Mouse (Mus musculus): Measurements from ENCODE around the gene Acyp2.
"Not testable (repeated sequence)": the region's sequence is repeated elsewhere in the genome, so short reads cannot be mapped to it uniquely, and the experiment has no call there.

Gene Acyp2

GRCm38 (mm10) chr11:30649001-30649637 is at the start of gene Acyp2:
TSS of gene Acyp2 (minus strand) at chr11:30649587.
- peak; percentile 98 for ATAC-seq (ENCODE audit: low TSS enrichment)

DNA sequence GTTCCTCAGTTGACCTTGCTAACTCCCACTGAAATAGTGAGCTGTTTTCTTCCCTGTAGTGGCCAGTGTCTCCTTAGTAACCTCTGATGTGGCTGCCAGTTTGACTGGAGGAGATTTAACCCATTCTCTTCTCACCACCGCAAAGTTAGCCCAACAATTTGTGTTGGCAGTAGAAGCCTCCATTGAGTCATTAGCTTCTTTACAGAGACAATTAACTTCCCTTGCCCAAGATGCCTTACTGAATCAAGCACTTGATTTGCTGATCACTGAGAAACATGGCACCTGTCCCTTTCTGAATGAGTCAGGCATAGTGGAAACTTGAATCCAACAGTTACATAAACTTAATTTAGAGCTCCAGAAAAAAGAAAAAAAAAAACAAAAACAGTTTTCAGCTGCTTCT is 40.0 kb upstream of the Acyp2 start:
- no peak for ATAC-seq (ENCODE audit: low TSS enrichment)

GRCm38 (mm10) chr11:30676086-30676485 is 26.7 kb upstream of the Acyp2 start:
- ATAC-seq (ENCODE audit: low TSS enrichment): peak; percentile 98

- peak; percentile 33 for ATAC-seq (ENCODE audit: low TSS enrichment)
Observed at GRCm38 (mm10) chr11:30672719-30673118, 23.3 kb upstream of the Acyp2 start.

DNA sequence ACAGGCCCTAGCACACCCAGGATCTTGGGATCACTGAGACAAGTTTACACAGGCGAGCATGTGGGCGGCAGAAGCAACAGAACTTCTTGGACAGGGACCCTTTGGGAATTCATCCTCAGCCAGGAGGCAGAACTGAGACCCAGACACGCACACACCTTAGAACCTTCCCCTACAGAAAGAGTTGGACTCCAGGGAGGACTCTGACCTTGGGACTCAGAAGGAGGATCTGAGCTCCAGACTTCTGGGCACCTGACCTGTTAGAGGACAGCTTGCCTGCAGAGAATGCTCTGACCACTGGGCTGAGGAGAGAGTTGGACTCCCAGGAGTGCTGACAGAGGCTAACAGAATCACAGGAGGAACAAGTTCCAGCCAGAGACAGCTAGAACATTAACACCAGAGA is 13.6 kb upstream of the Acyp2 start:
- no peak for ATAC-seq (ENCODE audit: low TSS enrichment)

DNA sequence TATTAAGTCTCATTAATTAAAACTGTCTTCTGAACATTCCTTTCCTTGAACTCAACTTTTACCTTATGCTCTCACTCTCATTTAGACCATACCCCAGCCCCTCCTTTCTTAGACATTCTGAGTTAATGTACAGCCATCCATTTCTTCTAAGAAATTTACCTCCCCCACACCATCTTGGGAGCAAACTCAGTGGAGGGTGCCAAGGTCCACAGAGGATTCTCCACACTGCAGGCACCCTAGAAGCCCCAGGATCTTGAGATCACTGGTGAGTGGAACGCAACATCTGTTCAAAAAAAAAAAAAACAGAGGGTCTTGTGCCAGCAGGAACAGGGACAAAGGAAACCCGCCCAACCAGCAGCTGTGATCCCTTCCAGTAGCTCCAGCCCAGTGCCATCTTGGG is 13.2 kb upstream of the Acyp2 start:
- no peak for ATAC-seq (ENCODE audit: low TSS enrichment)

GRCm38 (mm10) chr11:30657069-30657468 is 7.7 kb upstream of the Acyp2 start:
- ATAC-seq (ENCODE audit: low TSS enrichment): peak; percentile 96

- ATAC-seq (ENCODE audit: low TSS enrichment): no peak
Observed at GRCm38 (mm10) chr11:30656060-30656459, 6.7 kb upstream of the Acyp2 start.

- ATAC-seq (ENCODE audit: low TSS enrichment): no peak
Observed at GRCm38 (mm10) chr11:30650416-30650815, 1.0 kb upstream of the Acyp2 start.

- peak; percentile 77 for ATAC-seq (ENCODE audit: low TSS enrichment)
Observed at GRCm38 (mm10) chr11:30635674-30636073, 13.7 kb downstream of the Acyp2 start.

GRCm38 (mm10) chr11:30630514-30630913 is 18.9 kb downstream of the Acyp2 start:
- no peak for ATAC-seq (ENCODE audit: low TSS enrichment)

- no peak for ATAC-seq (ENCODE audit: low TSS enrichment)
Observed at GRCm38 (mm10) chr11:30623218-30623617, 26.2 kb downstream of the Acyp2 start.

DNA sequence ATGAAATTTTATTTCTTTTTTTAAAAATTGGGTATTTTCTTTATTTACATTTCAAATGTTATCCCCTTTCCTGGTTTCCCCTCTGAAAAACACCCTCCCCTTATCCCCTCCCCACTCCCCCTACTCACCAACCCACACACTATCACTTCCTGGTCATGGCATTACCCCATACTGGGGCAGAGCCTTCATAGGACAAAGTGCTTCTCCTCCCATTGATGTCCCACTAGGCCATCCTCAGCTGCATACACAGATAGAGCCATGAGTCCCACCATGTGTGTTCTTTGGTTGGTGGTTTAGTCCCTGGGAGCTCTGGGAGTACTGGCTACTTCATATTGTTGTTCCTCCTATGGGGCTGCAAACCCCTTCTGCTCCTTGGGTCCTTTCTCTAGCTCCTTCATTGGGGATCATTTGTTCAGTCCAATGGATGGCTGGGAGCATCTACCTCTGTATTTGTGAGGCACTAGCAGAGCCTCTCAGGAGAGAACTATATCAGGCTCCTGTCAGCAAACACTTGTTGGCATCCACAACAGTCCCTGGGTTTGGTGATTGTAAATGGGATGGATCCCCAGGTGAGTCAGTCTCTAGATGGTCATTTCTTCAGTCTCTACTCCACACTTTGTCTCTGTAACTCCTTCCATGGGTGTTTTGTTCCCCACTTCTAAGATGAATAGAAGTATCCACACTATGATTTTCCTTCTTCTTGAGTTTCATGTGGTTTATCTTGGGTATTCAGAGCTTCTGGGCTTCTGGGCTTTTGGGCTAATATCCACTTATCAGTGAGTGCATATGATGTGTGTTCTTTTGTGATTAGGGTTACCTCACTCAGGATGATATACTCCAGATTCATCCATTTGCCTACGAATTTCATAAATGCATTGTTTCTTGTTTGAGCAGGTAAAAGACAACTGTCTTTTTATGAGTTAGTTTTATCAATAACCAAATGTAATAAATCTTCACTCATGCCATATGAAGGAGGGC is 27.7 kb downstream of the Acyp2 start:
- not testable (repeated sequence) for ATAC-seq (ENCODE audit: low TSS enrichment)

DNA sequence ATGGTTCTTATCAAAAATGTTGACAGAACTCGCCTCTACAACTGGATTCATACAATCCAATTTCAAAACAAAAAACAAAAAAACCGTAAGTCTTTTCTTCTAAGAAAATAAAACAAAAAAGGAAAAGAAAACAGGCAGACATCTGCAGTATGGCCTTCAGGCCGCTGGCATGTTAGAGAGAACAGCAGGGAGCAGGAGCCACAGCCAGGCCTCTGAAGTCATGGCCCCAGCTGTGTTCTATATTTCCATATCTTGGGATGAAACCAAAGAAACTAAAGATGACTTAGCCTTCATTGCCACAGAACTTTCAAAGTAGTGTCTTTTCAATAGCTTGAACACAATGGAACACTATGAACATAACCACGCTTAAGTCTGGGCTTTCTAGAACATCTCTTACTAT is 31.2 kb downstream of the Acyp2 start:
- ATAC-seq (ENCODE audit: low TSS enrichment): no peak

- ATAC-seq (ENCODE audit: low TSS enrichment): no peak
Observed at GRCm38 (mm10) chr11:30617571-30618097, 31.8 kb downstream of the Acyp2 start.

- no peak for ATAC-seq (ENCODE audit: low TSS enrichment)
Observed at GRCm38 (mm10) chr11:30615977-30616376, 33.4 kb downstream of the Acyp2 start.

- ATAC-seq (ENCODE audit: low TSS enrichment): no peak
Observed at GRCm38 (mm10) chr11:30613916-30614546, 35.4 kb downstream of the Acyp2 start.

- ATAC-seq (ENCODE audit: low TSS enrichment): no peak
Observed at GRCm38 (mm10) chr11:30612699-30613098, 36.7 kb downstream of the Acyp2 start.

- no peak for ATAC-seq (ENCODE audit: low TSS enrichment)
Observed at GRCm38 (mm10) chr11:30609247-30609646, 40.1 kb downstream of the Acyp2 start.

DNA sequence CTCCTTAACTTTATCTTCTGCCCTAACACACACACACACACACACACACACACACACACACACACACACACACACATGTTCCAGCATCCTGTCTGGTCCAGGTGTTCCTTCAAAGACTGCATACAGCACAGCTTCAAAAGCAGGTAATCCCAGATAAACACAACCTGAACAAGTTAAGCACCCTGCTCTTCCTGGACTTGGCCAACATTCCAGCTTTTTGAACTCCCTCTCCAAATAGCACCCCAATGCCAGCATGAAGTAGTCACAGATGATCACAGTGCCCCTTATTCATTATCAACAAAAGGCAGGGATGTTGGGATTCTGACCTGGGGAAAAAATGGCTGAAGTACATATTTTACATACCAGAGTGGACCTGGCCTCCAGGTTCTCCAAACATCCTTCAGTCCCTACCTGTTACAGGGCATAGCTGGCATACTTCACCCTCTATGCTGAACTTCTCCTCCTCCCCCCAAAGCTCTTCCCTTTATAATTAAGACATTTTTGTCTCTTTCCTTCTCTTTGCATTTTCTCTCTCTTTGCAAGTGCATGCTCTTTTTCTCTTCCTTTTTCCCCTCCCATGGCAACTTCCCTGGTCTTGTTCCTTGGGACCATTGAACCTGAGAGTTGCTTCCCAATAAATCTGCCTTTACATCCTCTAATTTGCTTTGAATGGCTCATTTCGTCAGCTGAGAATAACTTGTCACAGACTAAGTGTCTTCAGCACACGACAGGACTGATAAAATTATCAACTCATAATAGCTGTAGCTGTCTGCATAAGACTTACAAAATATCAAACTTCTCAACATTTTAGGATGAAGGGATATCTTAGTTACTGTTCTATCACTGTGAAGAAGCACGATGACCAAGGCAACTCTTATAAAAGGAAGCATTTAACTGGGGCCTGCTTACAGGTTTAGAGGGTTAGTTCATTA is 41.5 kb downstream of the Acyp2 start:
- ATAC-seq (ENCODE audit: low TSS enrichment): no peak

GRCm38 (mm10) chr11:30597259-30597658 is 52.1 kb downstream of the Acyp2 start:
- ATAC-seq (ENCODE audit: low TSS enrichment): no peak
